Mouse (Mus musculus) inflammation-experienced regulatory T-cells, adult 6 months (primary cell): ENCODE data around the gene Nfkb2. TPM values are rescaled to one million over a fixed set of nuclear protein-coding genes. Genes with fewer than 3 reads are reported as not detected.

ENCODE experiments used
- ATAC-seq: one replicate; pipeline ENCODE4 v1.8.0; 2017
- polyA plus RNA-seq, 3 experiments: library from polyadenylated mRNA; unstranded; fragments of 100-300 nt; shearing (Covaris generic); gene quantifications; one replicate each; pipeline ENCODE4 v1.2.1; 2017

Gene Nfkb2
- polyA plus RNA-seq, 3 experiments from 2014 or later: 15.7 to 27.8 (median 20.7) TPM

DNA sequence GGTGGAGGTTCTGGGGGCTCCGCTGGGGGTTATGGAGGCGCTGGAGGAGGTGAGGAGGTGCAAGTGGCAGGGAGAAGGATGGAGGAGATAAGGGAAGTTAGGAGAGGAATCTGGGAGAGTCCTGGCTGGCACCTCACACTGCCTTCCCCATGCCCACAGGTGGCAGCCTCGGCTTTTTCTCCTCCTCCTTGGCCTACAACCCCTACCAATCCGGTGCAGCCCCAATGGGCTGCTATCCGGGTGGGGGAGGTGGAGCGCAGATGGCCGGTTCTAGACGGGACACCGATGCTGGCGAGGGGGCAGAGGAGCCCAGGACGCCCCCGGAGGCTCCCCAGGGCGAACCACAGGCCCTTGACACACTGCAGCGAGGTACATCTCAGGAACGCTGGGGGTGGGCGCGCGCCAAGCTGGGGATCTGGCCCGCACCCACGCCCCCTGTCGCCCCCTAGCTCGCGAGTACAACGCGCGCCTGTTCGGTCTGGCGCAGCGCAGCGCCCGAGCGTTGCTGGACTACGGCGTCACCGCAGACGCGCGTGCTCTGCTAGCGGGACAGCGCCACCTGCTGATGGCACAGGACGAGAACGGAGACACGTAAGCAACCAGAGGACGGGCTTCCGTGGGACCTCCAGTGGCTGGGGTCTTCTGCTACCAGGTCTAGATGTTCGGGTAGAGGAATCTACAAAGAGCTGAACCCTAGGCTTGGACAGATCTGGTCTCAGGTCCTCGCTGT lies 4.8 kb downstream of the Nfkb2 start:
- no peak for ATAC-seq

DNA sequence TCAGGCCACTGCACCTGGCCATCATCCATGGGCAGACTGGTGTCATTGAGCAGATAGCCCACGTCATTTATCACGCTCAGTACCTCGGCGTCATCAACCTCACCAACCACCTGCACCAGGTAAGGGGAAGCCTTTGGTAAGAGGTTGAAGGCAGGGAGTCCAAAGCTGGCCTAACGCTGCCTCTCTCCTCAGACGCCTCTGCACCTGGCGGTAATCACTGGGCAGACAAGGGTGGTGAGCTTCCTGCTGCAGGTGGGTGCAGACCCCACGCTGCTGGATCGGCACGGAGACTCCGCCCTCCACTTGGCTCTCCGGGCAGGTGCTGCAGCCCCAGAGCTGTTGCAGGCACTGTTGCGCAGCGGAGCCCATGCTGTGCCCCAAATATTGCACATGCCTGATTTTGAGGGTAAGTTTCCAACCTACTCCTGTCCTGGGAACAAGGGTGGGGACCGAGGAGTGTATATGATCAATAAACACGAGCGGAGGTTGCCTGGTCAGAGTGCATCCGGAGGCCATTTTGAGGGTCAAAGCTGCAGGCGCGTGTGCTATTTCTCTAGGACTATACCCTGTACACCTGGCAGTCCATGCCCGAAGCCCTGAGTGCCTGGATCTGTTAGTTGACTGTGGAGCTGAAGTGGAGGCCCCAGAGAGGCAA lies 5.7 kb downstream of the Nfkb2 start:
- ATAC-seq: no peak

DNA sequence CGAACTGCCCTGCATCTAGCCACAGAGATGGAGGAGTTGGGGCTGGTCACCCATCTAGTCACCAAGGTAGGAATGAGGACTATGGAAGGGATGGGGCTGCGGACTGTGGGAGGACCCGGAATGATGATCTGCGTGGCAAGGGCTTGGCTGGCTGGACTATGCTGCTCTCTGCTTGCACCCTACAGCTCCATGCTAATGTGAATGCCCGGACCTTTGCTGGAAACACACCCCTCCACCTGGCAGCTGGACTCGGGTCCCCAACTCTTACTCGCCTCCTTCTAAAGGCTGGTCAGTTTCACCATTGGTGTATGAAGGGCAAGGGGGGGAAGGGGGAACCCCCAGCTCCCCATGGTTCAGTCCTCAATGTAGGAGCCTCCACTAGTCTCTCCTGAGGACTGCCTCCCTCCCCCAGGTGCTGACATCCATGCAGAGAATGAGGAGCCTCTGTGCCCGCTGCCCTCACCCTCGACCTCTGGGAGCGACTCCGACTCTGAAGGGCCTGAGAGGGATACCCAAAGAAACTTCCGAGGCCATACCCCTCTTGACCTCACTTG lies 6.3 kb downstream of the Nfkb2 start:
- no peak for ATAC-seq

DNA sequence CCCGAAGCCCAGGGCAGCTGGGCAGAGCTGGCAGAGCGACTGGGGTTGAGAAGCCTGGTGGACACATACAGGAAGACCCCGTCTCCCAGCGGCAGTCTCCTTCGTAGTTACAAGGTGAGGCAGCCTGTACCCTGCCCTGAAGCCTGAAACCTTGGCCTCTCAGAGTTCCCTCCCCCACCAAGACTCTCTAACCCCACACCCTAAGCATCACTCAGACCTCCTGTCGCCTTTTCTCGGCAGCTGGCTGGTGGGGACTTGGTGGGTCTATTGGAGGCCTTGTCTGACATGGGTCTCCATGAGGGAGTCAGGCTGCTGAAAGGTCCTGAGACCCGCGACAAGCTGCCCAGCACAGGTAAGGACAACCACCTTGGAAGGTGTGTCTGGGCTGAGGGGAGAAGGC lies 7.2 kb downstream of the Nfkb2 start:
- no peak for ATAC-seq

DNA sequence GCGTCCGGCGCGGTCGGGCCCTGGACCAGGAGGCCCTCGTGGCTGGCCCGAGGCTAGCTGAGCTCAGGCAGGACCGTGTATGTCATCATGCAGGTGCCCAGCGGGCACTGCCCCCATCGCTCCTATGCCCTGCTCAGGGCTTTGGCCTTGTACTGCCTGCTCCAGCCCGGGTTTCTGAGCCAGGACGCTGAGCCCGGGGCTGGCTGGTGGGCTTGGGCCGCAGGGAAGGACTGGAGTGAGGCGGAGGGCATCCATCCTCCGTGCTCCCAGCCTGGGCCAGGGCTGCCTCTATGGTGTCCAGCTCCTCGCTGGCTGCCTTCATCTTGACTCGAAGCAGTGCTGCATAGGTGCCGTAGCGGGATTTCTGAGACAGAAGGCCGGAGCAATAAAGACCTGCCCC lies 8.4 kb downstream of the Nfkb2 start:
- ATAC-seq: no peak

DNA sequence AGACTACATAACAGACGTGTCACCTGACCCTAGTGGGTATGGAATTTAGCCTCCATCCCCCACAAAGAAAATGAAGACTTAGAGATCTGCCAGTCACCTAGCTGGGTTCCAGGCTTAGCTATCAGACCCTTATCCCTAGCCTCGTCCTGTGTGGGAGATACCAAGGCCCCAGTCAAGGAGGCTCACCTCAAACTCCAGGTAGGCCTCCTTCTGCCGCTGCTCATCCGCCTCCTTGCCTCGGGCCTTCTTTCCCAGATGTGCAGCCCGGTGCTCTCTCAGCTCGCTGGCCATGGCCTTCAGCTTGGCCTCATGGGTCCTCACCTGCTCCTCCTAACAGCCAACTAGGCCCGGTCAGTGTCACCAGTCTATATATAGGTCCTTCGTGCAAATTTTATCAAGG lies 9.0 kb downstream of the Nfkb2 start:
- ATAC-seq: no peak

DNA sequence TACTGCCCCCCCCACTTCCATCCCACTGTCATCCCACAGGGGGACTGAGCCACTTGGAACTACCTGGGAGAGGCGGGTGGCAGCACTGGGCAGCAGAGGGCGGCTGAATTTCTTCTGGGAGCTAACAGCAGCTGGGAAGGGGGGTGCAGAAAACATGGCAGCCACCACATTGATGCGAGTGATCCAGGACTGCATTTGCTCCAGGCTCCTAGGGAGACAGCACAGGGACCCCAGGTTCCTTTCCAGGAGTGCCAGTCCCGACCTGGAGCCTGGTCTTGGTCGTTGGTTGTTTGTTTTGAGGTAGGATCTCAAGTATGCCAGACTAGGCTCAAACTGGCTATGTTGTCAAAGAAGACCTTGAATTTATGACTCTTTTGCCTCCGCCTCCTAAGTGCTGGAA lies 9.5 kb downstream of the Nfkb2 start:
- ATAC-seq: no peak

DNA sequence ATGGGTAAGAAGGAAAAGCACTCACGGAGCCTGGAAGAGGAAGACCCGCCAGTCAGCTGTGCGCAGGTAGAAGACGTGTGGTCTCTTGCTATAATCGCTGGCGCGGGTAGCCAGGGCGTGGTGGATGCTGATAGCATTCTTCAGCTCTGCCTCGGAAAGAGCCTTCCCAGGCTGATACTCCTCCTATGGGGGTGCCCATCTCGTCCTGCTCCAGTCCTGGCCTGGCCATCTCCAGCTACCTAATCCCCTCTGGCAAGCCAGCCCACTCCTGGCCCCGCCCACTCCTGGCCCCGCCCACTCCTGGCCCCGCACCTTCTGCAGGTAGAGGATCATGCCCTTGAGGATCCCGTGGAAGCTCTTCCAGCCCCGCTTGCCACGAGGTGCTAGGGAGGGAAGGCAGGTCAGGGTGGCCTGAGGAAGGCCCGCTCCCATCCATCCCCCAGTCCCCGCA lies 10.1 kb downstream of the Nfkb2 start:
- no peak for ATAC-seq

DNA sequence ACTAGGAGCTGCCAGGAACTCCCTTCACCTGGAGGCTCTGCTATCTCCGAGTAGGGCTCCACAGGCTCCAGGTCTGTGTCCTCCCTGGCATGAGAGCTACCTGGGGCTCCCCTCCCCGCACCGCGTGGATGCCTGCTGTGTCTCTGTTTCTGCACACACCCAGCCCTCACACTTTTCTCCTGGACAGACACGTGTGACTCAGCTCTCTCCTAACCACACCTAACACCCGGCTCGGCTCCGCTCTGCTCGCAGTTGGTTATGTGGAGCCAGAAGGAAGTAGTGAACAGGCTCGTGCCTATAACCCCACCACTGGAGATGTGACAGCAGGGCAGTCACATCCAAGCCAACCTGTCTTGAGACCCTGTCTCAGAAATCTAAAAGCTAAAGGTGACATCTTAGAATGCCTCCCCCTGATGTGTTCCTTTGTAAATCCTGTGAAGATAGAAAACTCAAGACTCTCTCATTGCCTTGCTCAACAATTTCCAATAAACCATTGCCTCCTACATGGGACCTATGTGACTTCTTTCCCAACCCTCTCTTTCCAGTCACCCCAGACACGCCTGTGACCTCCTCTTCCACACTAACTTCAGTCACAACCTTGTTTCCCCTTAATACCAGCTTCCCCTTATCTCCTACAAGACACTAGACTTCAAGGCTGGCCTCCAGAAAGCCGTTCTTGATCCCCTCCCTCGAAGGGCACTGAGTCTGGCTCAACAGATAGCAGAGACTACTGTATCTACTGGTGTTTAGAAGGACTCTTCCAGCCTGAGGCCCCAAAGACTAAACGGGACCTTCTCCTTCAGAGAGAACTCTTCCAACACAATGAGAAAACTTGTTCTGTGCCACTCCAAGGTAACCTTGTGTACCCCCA lies 11.0 kb downstream of the Nfkb2 start:
- ATAC-seq: no peak

DNA sequence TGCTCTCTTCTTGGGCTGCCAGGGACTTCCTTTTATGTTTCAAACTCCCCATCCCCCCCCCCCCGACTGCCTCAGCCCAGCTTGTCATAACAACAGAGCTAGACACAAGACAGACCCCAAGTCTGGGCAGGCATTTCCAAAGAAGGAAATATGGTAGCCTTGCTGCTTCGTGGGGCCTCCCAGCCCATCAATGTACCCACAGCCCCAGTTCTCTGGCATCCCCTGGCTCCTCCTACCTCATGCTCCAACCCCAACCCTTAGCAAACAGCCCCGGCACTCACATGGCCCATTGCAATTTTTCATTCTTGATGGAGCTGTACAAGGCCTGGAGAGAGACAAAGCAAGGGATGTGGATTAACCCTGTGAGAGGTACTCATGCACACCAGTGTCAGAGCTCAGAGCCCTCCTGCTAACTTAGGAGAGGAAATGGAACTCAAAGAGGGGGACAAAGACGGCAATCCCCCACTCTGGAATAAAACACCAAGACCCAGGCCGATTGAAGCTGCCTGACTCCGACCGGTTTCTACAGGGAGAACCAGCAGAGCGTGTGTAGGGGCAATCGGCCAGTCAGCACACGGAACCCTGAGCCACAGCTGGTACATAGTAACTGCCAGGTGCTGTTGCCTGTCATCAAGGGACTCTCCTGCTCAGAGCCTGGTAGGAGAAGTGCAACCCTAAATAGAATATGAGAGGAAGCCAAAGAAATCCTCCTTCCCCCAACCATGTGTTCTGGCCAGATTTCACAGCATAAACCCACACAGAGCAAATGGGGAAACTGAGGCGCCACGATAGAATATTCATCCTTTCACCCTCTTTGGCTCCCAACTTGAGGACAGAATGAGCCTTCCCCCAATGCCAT lies 11.9 kb downstream of the Nfkb2 start:
- no peak for ATAC-seq

DNA sequence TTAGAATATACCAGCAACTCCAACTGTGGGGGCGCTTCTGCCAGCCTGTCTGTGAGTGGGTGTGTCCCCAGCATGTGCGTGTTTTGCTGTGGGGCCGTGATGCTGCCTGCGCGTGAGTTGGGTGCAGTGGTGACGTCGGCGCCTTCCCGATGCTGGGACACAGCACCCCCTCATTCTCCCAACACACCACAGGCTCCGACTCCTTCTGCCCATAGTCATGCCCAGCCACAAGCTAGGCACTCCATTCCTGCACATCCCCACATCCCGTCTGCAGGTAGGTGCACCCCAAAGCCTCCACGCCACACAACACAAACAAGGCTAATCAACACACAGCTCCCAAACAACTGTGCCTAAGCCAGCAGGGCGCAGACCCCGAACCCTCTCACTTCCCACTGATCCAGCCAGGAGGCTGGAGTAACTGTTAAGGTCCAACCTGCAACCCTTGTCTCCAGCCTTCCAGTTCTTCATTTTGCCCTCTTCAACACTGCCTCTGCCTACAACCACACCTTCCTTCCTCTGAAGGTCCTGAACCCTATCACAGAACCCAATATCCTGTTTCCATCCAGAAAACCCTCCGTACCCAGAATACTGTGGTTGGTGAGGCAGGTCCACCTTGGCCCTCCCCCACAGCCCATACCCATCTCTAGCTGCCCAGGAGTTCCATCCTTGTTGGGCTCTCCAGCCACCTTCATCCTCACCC lies 12.9 kb downstream of the Nfkb2 start:
- peak; percentile 62 for ATAC-seq

DNA sequence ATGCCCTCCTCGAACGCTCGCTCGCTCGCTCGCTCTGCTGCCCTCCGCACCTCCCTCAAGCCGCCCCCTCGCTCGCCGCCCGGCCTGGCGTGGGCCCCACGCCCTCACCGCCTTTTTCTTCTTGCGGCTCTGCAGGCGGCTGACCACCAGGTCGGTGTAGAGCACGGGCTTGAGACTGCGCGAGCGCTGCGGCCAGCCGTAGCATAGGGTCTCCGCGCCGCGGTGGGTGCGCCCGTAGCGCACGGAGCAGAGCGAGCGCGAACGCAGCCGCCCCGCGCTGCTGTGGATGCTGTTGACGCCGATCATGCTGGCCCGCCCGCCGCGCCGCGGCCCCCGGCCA lies 13.4 kb downstream of the Nfkb2 start:
- ATAC-seq: no peak

DNA sequence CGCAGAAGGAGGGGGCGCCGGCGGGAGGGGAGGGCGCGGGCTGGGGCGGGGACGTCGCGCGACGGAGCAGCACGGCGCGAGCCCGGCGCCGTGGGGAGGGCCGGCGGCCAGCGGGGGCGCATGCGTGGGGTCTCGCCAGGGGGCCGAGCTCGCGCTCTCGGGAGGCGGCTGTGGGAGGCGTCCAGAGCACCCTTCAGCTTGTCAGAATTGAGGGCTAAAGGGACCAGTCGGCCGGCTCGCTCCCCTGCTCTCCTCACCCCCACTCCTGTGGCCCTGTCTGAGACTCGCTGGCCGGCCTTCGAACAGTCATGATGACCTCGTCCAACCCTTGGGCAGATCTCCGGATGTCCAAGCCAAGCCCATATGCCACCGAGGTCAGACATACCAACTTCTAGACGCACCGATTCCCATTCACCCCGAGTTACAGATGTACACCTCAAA lies 13.9 kb downstream of the Nfkb2 start:
- no peak for ATAC-seq

DNA sequence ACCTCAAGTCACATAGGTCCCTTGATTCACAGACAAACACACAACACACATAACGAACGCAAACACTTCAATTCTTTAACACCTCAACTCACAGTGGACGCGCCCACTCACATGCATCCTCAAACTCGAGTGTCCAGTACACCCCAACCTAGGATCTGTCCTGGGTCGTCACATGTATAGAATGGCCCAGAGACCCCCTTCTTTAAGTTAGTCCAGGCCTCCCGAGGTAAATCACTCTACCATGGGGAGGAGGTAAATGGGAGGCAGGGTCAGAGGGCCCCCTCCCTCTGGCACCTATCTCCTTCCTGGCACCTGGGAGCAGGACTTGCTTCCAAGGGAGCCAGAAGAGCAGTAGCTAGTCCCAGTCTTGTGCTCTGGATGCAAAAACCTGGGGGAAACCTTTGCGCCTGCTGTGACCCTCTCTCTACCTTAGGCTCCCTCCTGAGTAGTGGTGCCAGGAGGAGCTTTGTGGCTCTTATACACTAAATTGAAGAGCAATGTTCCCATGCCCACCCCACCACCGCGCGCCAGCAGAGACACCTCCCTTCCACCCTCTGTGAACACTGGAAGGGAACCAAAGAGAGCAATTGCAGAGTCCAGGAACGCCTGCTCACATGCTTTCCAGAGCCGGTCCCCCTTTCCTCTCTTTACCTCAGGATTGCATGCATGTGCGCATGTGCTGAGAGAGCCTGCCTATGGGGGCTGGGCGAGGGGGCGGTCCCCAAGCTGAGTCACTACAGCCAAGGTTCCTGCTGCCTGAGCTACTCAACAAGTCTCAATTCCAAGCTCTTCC lies 14.7 kb downstream of the Nfkb2 start:
- ATAC-seq: no peak

DNA sequence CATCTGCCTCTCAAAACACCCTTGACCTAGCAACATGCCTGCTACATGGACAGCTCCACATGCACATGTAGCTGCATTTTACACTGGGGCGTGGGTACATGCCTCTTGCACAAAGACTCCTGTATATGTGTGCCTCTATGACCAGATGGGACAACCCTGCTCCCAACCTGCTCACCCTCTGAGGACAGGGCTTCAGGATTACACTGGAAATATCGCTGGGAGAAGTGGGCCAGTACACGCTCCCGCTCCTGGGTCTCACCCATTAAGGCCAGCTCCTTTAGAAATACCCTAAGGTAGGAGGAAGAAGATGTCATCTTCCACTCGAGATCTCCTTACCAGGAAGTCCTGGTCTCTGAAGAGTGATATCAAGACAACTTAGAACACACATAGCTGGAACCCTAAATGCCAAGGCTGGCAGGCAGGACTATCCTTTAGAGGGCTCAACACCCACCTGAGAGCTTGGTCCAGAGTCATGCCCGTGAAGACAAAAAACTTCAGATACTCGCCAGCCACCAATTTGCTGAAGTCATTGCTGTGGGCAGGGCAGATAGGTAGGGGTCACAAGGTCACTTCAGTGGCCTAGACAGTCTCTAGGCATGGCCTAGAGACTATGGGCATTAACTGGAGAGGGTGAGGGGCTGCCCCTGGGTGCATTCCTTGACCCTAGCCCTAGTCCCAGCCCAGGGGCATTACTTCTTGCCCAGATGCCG lies 16.1 kb downstream of the Nfkb2 start:
- no peak for ATAC-seq

DNA sequence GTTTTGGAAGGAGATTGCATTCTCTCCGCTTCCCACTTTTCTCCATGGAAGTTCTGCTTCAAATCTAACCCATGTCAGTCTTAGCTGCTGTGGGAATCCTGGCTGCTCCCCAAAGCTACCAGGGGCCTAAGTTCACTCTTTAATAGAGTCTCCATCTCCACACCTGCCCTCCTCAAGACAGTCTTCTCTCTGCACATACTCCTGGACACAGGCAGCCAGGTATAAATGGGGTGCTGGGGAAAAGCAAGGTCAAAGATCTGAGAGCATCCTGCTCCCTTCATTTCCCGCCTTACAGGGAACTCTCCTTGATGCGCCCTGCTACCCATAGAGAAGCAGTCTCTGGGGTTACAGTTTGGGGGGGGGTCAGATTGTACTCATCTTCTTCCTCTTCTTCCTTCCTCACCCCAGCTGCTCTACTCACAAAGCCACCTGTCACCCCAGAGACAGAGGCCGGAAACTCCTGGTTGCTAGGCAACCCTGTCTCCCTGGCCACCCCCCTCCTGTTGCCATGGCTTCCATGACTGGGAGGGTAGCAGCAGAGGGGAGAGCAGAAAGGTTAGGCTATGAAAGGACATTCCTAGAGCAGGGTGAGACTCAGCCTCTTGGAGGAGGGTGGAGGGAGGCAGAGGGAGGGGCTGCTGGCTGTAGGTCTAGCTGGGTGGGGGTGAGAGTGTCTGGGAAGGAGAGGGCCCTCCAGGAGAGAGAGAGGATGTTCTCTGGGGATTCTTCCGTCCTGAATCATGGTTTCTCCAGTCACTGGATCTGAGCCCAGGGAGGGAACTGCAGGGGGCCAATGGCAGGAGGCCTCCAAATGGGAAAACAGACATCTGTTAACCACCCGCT lies 17.2 kb downstream of the Nfkb2 start:
- ATAC-seq: peak; percentile 64

DNA sequence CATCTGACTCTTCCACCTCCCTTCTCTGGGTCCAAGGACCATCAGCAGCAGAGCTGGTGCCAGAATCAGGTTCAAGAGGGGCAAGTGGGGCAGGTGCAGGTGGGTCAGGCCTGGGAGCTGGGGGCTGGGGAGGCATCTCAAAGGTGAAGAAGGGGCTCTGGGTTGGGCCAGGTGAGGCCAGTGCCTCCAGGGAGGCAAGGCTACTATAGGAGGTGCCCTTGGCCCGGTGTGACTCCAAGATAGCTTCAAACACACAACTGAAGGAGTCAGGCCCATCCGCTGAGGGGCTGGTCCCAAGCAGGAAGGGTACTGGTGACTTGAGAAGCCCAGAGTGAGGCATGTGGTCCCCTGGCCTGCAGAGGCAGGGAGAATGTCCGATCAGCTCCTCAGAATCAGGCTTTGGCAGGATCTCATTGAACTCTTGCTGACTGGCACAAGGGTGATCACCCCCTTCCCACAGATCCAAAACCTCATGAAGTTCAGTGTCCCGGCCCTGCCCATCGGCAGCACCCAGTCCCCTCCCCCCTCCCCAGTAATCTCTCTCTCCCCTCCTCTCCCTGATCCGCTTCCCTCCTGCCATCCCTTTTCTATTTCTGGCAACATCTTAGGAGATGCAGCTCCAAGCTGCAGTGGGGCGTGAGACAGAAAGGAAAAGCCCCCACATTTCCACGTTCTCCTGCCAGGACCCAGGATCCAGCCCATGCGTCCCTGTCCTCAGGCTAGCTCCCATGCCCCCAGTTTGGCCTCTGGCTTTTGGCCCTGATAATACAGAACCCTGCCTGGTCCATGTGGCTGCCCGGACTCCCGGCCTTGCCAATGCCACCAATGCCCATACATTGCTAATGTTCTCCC lies 18.2 kb downstream of the Nfkb2 start:
- no peak for ATAC-seq

DNA sequence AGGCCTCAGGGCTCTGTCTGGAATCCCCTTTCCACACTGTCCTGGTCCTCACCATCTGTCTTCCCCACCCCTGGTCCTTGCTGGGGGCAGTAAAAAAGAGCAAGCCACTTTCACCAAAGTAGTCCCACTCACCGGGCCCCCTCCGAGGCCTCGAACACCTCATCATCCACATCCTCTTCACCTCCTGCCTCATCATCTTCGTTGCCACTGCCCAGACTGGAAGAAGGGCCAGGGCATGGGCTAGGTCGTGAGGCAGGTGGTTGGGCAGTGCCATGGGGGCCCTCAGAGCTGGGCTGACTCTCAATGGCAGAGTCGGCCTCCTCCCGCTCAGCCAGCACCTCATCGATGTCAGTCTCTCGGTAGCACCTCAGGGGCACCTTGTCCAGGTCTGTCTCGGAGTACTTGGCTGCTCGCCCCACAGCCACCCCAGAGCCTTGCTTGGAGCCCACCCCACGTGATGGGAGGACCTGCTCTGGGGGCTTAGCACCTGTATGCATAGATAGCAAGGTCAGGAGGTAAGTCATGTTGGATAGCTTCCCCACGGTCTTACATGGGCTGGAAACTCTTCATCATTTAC lies 19.0 kb downstream of the Nfkb2 start:
- ATAC-seq: no peak
